Mouse (Mus musculus) ES-E14 (cell line): ENCODE data around the gene Ndrg3.

Experiments used
- ZC3H11A ChIP-seq: IDR thresholded peaks from 2 replicates; pipeline ENCODE4 v1.6.1; 2012; ENCODE audit warnings: low read depth, mild to moderate bottlenecking, inconsistent platforms, low read length, borderline replicate concordance
- ZNF384 ChIP-seq: IDR thresholded peaks from 2 replicates; pipeline ENCODE4 v1.6.1; 2012; ENCODE audit warnings: low read depth, low read length, inconsistent platforms

DNA sequence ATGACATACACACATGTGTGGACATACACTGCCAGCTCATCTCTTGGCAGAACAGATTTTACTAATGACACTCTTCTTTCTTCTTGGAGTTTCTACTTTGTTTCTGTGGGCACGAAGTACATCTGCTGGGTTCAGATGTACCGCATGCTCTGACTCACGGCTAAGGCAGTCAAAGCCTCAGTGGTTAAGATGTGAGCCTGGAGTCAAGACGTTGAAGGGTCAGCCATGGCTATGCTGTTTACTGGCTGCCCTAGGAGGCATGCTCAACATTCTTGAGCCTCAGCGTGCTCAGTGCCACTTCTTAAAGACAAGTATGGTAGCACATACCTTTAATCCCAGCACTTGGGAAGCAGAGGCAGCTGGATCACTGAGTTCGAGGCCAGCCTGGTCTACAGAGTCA is 61.3 kb downstream of the Ndrg3 start:
- TF ChIP-seq ZNF384 (no peak), ZC3H11A (no peak)
